Mouse (Mus musculus): ENCODE measurements around the gene Zfp990.

DNA sequence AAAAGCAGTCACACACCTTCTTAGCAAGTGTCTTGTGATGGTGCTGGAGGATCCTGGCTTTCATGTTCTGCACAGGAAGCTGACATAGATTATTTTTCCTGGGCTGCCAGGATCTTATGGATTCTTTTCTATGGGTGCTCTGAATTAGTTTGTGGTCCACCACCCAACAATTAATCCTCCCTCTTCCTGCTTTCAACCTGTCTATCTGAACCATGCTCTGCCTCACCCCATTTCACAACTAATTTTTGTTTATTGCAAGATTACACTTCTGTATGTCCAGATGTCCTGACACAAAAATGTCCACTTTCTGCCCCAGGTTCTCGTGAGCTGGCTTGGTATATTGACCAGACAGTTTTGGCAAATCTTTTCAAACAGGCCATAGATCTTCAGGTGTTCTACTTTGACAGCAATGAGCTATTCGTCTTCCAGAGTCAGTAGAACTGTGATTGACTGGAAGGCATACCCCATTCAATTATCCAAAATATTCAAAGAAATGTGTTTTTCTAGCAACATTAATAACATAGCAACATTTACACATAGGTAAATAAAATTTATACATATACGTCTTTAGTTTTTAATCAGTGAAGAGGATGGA, 49.0 kb downstream of the Zfp990 start:
- TF ChIP-seq MAX (IDR thresholded peaks at IDR 0.05; ENCODE audit: low read depth), result no peak
- no peak for TF ChIP-seq USF1 (IDR thresholded peaks at IDR 0.05; ENCODE audit: low read depth)
- TF ChIP-seq MYOD1 (IDR thresholded peaks at IDR 0.05; ENCODE audit: control insufficient read depth in 1 of 3, insufficient read length in 2 of 3, low read depth in 2 of 3), result peak in 1 of 3 experiments; percentile 2
- TF ChIP-seq POLR2AphosphoS2 (IDR thresholded peaks at IDR 0.05; ENCODE audit: insufficient read length, low read depth), result no peak
- no peak for TF ChIP-seq POLR2A (IDR thresholded peaks at IDR 0.05; ENCODE audit: insufficient read length, low read depth)
- TF ChIP-seq E2F4 (IDR thresholded peaks at IDR 0.05; ENCODE audit: insufficient read depth), result no peak
- no peak for TF ChIP-seq TCF12 (IDR thresholded peaks at IDR 0.05; ENCODE audit: insufficient read depth, poor library complexity, severe bottlenecking)
- TF ChIP-seq SRF (IDR thresholded peaks at IDR 0.05; ENCODE audit: control insufficient read depth, insufficient read length, low read depth), result no peak
- TF ChIP-seq MYOG (IDR thresholded peaks at IDR 0.05; ENCODE audit: control insufficient read depth in 1 of 3, insufficient read depth in 1 of 3, insufficient read length in 2 of 3, low read depth in 2 of 3), result no peak
